29 mouse cellular contexts compared by ENCODE assay signal in genomic region chr15:102502254-102502840, GRCm38 (mm10). TPM values are rescaled to one million over a fixed set of nuclear protein-coding genes. Genes with fewer than 3 reads are reported as not detected.
DNase-seq lines count a peak whose midpoint lies in the region; ATAC-seq and TF ChIP-seq lines count a peak whose summit lies in the region.
"Had no signal": no experiment of that assay in that cellular context is flagged by ENCODE, and none has a peak within 500 bp of the region (broad histone marks: within the 10 kb centered on the region; RNA-seq: fewer than 3 reads in every experiment).

No protein-coding gene starts in this region.

- H3K4me1 ChIP-seq in cerebellum, adult 2 months (ENCODE audit: control insufficient read depth, insufficient read depth, low read length): peaks cover 6% of the 10 kb centered on the region
- no peaks in the 10 kb centered on the region for H3K4me1 ChIP-seq in stomach, embryonic 16.5 days (ENCODE audit: control insufficient read depth, insufficient read depth, low read length)
- no peaks in the 10 kb centered on the region for H3K4me1 ChIP-seq in stomach, postnatal 0 days (replicated peaks; ENCODE audit: control insufficient read depth, insufficient read depth)
- H3K4me1 ChIP-seq in hindbrain, embryonic 12.5 days: no peaks in the 10 kb centered on the region
- H3K4me1 ChIP-seq: embryonic facial prominence, embryonic 12.5 days had no signal

- TF ChIP-seq CTCF in cerebellum, adult 2 months (IDR thresholded peaks at IDR 0.05; ENCODE audit: borderline replicate concordance, insufficient read depth, low read depth, low read length): no peak
- TF ChIP-seq CTCF in stomach, postnatal 0 days (IDR thresholded peaks at IDR 0.05; ENCODE audit: low read depth): no peak

- H3K27ac ChIP-seq in cerebellum, adult 2 months (ENCODE audit: insufficient read depth, low read length): no peak overlapping the region
- no peak overlapping the region for H3K27ac ChIP-seq in stomach, embryonic 16.5 days (ENCODE audit: low read length)
- no peak overlapping the region for H3K27ac ChIP-seq in stomach, postnatal 0 days (replicated peaks)
- no peak overlapping the region for H3K27ac ChIP-seq in hindbrain, embryonic 12.5 days
- H3K27ac ChIP-seq: embryonic facial prominence, embryonic 12.5 days; heart, adult 2 months; hindbrain, embryonic 13.5 days; left cerebral cortex, adult 2 months; liver, embryonic 12.5 days had no signal

- peaks cover 34% of the 10 kb centered on the region for H3K36me3 ChIP-seq in stomach, embryonic 16.5 days (ENCODE audit: control insufficient read depth, insufficient read depth, low read length)
- H3K36me3 ChIP-seq in stomach, postnatal 0 days (ENCODE audit: control insufficient read depth, insufficient read depth, low read length): peaks cover 46% of the 10 kb centered on the region
- H3K36me3 ChIP-seq in hindbrain, embryonic 12.5 days: peaks cover 82% of the 10 kb centered on the region

- H3K9me3 ChIP-seq in stomach, embryonic 16.5 days (replicated peaks; ENCODE audit: control insufficient read depth, low read length): no peaks in the 10 kb centered on the region
- H3K9me3 ChIP-seq in stomach, postnatal 0 days (ENCODE audit: control insufficient read depth, low read length): no peaks in the 10 kb centered on the region
- H3K9me3 ChIP-seq in hindbrain, embryonic 12.5 days (replicated peaks): no peaks in the 10 kb centered on the region
- H3K9me3 ChIP-seq: embryonic facial prominence, embryonic 12.5 days; hindbrain, embryonic 13.5 days; liver, embryonic 12.5 days; megakaryocyte, embryonic 14.5 days had no signal

- 73% methylated on average over 9 of the region's 9 CpGs for WGBS in cerebellum, adult 2 months
- 55% methylated on average over 9 of the region's 9 CpGs for WGBS in stomach, embryonic 16.5 days
- 50% methylated on average over 9 of the region's 9 CpGs for WGBS in stomach, postnatal 0 days
- 85% methylated on average over 9 of the region's 9 CpGs for WGBS in hindbrain, embryonic 12.5 days

- no peak for TF ChIP-seq EP300 in stomach, postnatal 0 days (optimal IDR thresholded peaks at IDR 0.05)

- H3K4me3 ChIP-seq in cerebellum, adult 2 months (replicated peaks; ENCODE audit: insufficient read depth, low read depth, low read length): no peak overlapping the region
- H3K4me3 ChIP-seq in stomach, embryonic 16.5 days (replicated peaks; ENCODE audit: low read length): no peak overlapping the region
- H3K4me3 ChIP-seq in stomach, postnatal 0 days (ENCODE audit: low read depth, low read length): no peak overlapping the region
- no peak overlapping the region for H3K4me3 ChIP-seq in hindbrain, embryonic 12.5 days
- H3K4me3 ChIP-seq: embryonic facial prominence, embryonic 12.5 days; heart, adult 2 months; hindbrain, embryonic 13.5 days; left cerebral cortex, adult 2 months; liver, embryonic 12.5 days; megakaryocyte, embryonic 14.5 days had no signal

- H3K9ac ChIP-seq in stomach, embryonic 16.5 days (ENCODE audit: low read length): no peak overlapping the region
- H3K9ac ChIP-seq in stomach, postnatal 0 days (ENCODE audit: low read length): no peak overlapping the region
- H3K9ac ChIP-seq in hindbrain, embryonic 12.5 days: no peak overlapping the region
- H3K9ac ChIP-seq: embryonic facial prominence, embryonic 12.5 days; forebrain, postnatal 0 days; hindbrain, embryonic 13.5 days; liver, embryonic 12.5 days; lung, embryonic 14.5 days had no signal

- 0 out of 2 replicates have a peak, but pooled peaks have one; percentile 20 for ATAC-seq in stomach, embryonic 16.5 days (ENCODE audit: insufficient read depth, low FRiP score)
- no peak for ATAC-seq in stomach, postnatal 0 days (ENCODE audit: low FRiP score, low TSS enrichment)
- no peak for ATAC-seq in hindbrain, embryonic 12.5 days (ENCODE audit: low FRiP score)
- ATAC-seq: forebrain, postnatal 0 days; Patski had no signal

- no peak for TF ChIP-seq POLR2A in cerebellum, adult 2 months (IDR thresholded peaks at IDR 0.05; ENCODE audit: borderline replicate concordance, insufficient read depth, low read length)

- DNase-seq in cerebellum, adult 9-10 months: peak; percentile 24
- DNase-seq in cerebellum, adult 2 months: no peak
- DNase-seq in kidney, postnatal 36 days: peak; percentile 29 to 33
- DNase-seq in kidney, postnatal 14 days: no peak
- no peak for DNase-seq in stomach, postnatal 0 days (ENCODE audit: low spot score)
- peak; percentile 84 for DNase-seq in yolk sac, embryonic 10.5 days (ENCODE audit: low spot score)
- DNase-seq: adrenal gland, postnatal 36 days; cerebellum, postnatal 25 days; forebrain, postnatal 0 days; gastrocnemius, postnatal 25 days; heart, adult 2 months; kidney, postnatal 4 days; layer of hippocampus, adult 9-11 months; left cerebral cortex, postnatal 4 days; lung, embryonic 14.5 days; midbrain, embryonic 14.5 days; right cerebral cortex, adult 18-20 months; thymus, postnatal 36 days had no signal

- no peaks in the 10 kb centered on the region for H3K27me3 ChIP-seq in cerebellum, adult 2 months (ENCODE audit: control insufficient read depth, insufficient read depth, low read length)
- no peaks in the 10 kb centered on the region for H3K27me3 ChIP-seq in stomach, embryonic 16.5 days (ENCODE audit: control insufficient read depth, insufficient read depth, low read length)
- no peaks in the 10 kb centered on the region for H3K27me3 ChIP-seq in stomach, postnatal 0 days (ENCODE audit: control insufficient read depth, insufficient read depth, low read length)
- no peaks in the 10 kb centered on the region for H3K27me3 ChIP-seq in hindbrain, embryonic 12.5 days
- H3K27me3 ChIP-seq: embryonic facial prominence, embryonic 12.5 days; hindbrain, embryonic 13.5 days; liver, embryonic 12.5 days; megakaryocyte, embryonic 14.5 days; Patski had no signal

- no peak overlapping the region for H3K4me2 ChIP-seq in stomach, embryonic 16.5 days (ENCODE audit: low read depth, low read length)
- no peak overlapping the region for H3K4me2 ChIP-seq in stomach, postnatal 0 days (replicated peaks; ENCODE audit: low read depth)
- no peak overlapping the region for H3K4me2 ChIP-seq in hindbrain, embryonic 12.5 days (replicated peaks)
- H3K4me2 ChIP-seq: embryonic facial prominence, embryonic 12.5 days; hindbrain, embryonic 13.5 days; liver, embryonic 12.5 days; lung, embryonic 14.5 days had no signal

RNA-seq across cellular contexts. Expression of gene Gm10337, which starts 1.2 kb away (rescaled TPM):
- not detected in 2 replicates for polyA plus RNA-seq in cerebellum, adult 2 months (2012; rRNA removed)
- polyA plus RNA-seq in stomach, embryonic 16.5 days (2015; fragmentation: Nextera tagmentation; extraction: Ambion mirVana): not detected in 2 replicates
- not detected in 2 replicates for polyA plus RNA-seq in stomach, postnatal 0 days (2015; fragmentation: Nextera tagmentation; extraction: Ambion mirVana)
- 4.3 and 6.6 TPM in 2 replicates for polyA plus RNA-seq in hindbrain, embryonic 12.5 days (2016; fragmentation: Nextera tagmentation; extraction: Ambion mirVana)
- polyA plus RNA-seq: embryonic facial prominence, embryonic 12.5 days; forebrain, embryonic 11.5 days; heart, adult 2 months; liver, embryonic 12.5 days; lung, embryonic 14.5 days; midbrain, embryonic 14.5 days; neural tube, embryonic 14.5 days; testis, adult 2 months had no signal

RNA-seq across cellular contexts. Expression of gene Map3k12, which starts 14.5 kb away (rescaled TPM):
- polyA plus RNA-seq in cerebellum, adult 2 months (2012; rRNA removed): 130 and 149 TPM in 2 replicates
- 14.3 and 15.1 TPM in 2 replicates for polyA plus RNA-seq in stomach, embryonic 16.5 days (2015; fragmentation: Nextera tagmentation; extraction: Ambion mirVana)
- 3.3 and 3.9 TPM in 2 replicates for polyA plus RNA-seq in stomach, postnatal 0 days (2015; fragmentation: Nextera tagmentation; extraction: Ambion mirVana)
- polyA plus RNA-seq in hindbrain, embryonic 12.5 days (2016; fragmentation: Nextera tagmentation; extraction: Ambion mirVana): 45.5 and 46.0 TPM in 2 replicates

RNA-seq across cellular contexts. Expression of gene Tarbp2, which starts 15.6 kb away (rescaled TPM):
- 121 and 131 TPM in 2 replicates for polyA plus RNA-seq in cerebellum, adult 2 months (2012; rRNA removed)
- 84.0 and 87.0 TPM in 2 replicates for polyA plus RNA-seq in stomach, embryonic 16.5 days (2015; fragmentation: Nextera tagmentation; extraction: Ambion mirVana)
- 41.7 and 44.3 TPM in 2 replicates for polyA plus RNA-seq in stomach, postnatal 0 days (2015; fragmentation: Nextera tagmentation; extraction: Ambion mirVana)
- 93.0 and 94.0 TPM in 2 replicates for polyA plus RNA-seq in hindbrain, embryonic 12.5 days (2016; fragmentation: Nextera tagmentation; extraction: Ambion mirVana)

RNA-seq across cellular contexts. Expression of gene Npff, which starts 22.4 kb away (rescaled TPM):
- 8.5 and 10.4 TPM in 2 replicates for polyA plus RNA-seq in cerebellum, adult 2 months (2012; rRNA removed)
- 2.0 and 3.6 TPM in 2 replicates for polyA plus RNA-seq in stomach, embryonic 16.5 days (2015; fragmentation: Nextera tagmentation; extraction: Ambion mirVana)
- 1.1 and 1.3 TPM in 2 replicates for polyA plus RNA-seq in stomach, postnatal 0 days (2015; fragmentation: Nextera tagmentation; extraction: Ambion mirVana)
- 3.6 and 4.3 TPM in 2 replicates for polyA plus RNA-seq in hindbrain, embryonic 12.5 days (2016; fragmentation: Nextera tagmentation; extraction: Ambion mirVana)

RNA-seq across cellular contexts. Expression of gene Pcbp2, which starts 32.0 kb away (rescaled TPM):
- 539 and 562 TPM in 2 replicates for polyA plus RNA-seq in cerebellum, adult 2 months (2012; rRNA removed)
- 166 TPM in 2 replicates for polyA plus RNA-seq in stomach, embryonic 16.5 days (2015; fragmentation: Nextera tagmentation; extraction: Ambion mirVana)
- 90.7 and 96.2 TPM in 2 replicates for polyA plus RNA-seq in stomach, postnatal 0 days (2015; fragmentation: Nextera tagmentation; extraction: Ambion mirVana)
- polyA plus RNA-seq in hindbrain, embryonic 12.5 days (2016; fragmentation: Nextera tagmentation; extraction: Ambion mirVana): 153 and 161 TPM in 2 replicates

Comparison
In these comparisons a context has a peak if more than half of its experiments do, and no peak if none do; other contexts are left out.
1. DNase-seq: peak in cerebellum, adult 9-10 months (single experiment), kidney, postnatal 36 days (2 of 2) and yolk sac, embryonic 10.5 days (single experiment); none in cerebellum, adult 2 months (0 of 2), kidney, postnatal 14 days (single experiment) and stomach, postnatal 0 days (single experiment).